Mouse (Mus musculus) spleen, adult 2 months (tissue): Measurements from ENCODE around the gene Pam.

Experiments used
- CTCF ChIP-seq: fragments of 200-500 bp; IDR thresholded peaks from 2 replicates; pipeline ENCODE4 v1.5.1; 2011; ENCODE audit warnings: mild to moderate bottlenecking, inconsistent platforms; ENCODE audit not compliant: insufficient read depth, insufficient read length, insufficient replicate concordance; ENCODE audit errors: extremely low read depth
- POLR2A ChIP-seq: fragments of 200-500 bp; IDR thresholded peaks from 2 replicates; pipeline ENCODE4 v1.6.1; 2011; ENCODE audit warnings: low read depth, low read length, inconsistent platforms

- TF ChIP-seq POLR2A (no peak), CTCF (no peak)
These were observed 15.8 kb downstream of the Pam start for GRCm38 (mm10) chr1:98079640-98080039.
